Mouse (Mus musculus) lung, embryonic 14.5 days (tissue): Measurements from ENCODE around the gene Gm21860. TPM values are rescaled to one million over a fixed set of nuclear protein-coding genes. Genes with fewer than 3 reads are reported as not detected.
"Not testable (repeated sequence)": the region's sequence is repeated elsewhere in the genome, so short reads cannot be mapped to it uniquely, and the experiment has no call there.

Experiments used
- ATAC-seq: fragments of 200-750 bp; cut with Nextera tagmentation; 2 replicates; pipeline ENCODE4 v1.8.0; 2017; ENCODE audit warnings: mild to moderate bottlenecking, moderate TSS enrichment, moderate library complexity; ENCODE audit not compliant: insufficient read depth
- DNase-seq: peaks from one replicate; pipeline ENCODE4 v3.0.0-alpha.2; 2015
- H3K27ac ChIP-seq: fragments of 300-500 bp; sonication (generic); 2 replicates; pipeline ENCODE4 v1.5.1; 2014; ENCODE audit warnings: low read depth, mild to moderate bottlenecking, moderate library complexity
- H3K27me3 ChIP-seq: fragments of 300-500 bp; sonication (generic); 2 replicates; pipeline ENCODE4 v1.6.1; 2014; ENCODE audit warnings: low read length, control low read depth; ENCODE audit not compliant: insufficient read depth
- H3K36me3 ChIP-seq: fragments of 300-500 bp; sonication (generic); 2 replicates; pipeline ENCODE4 v1.6.1; 2014; ENCODE audit warnings: control low read depth; ENCODE audit not compliant: insufficient read depth
- H3K4me1 ChIP-seq: fragments of 300-500 bp; sonication (generic); 2 replicates; pipeline ENCODE4 v1.6.1; 2014; ENCODE audit warnings: antibody characterized with exemption, control low read depth; ENCODE audit not compliant: insufficient read depth
- H3K4me2 ChIP-seq: fragments of 300-500 bp; sonication (generic); 2 replicates; pipeline ENCODE4 v1.6.1; 2014; ENCODE audit warnings: mild to moderate bottlenecking
- H3K4me3 ChIP-seq: fragments of 300-500 bp; sonication (generic); 2 replicates; pipeline ENCODE4 v1.5.1; 2014; ENCODE audit warnings: low read depth, low read length
- H3K9ac ChIP-seq: fragments of 300-500 bp; sonication (generic); 2 replicates; pipeline ENCODE4 v1.6.1; 2014
- H3K9me3 ChIP-seq: fragments of 300-500 bp; sonication (generic); 2 replicates; pipeline ENCODE4 v1.6.1; 2016; ENCODE audit warnings: low read depth, low read length, control low read depth
- CTCF ChIP-seq: IDR thresholded peaks from 2 replicates; pipeline ENCODE4 v1.5.1; 2016; ENCODE audit warnings: antibody characterized with exemption, low read depth
- WGBS: fragments of 180-500 bp; shearing (Covaris S2); extraction: QIAGEN DNeasy Blood & Tissue Kit; methylation state at CpG from one replicate; pipeline ENCODE4 v1.1.7; 2014; 5-methylcytosine and 5-hydroxymethylcytosine counted together
- polyA plus RNA-seq: library from polyadenylated mRNA; unstranded; fragments of >200 nt; fragmentation: Nextera tagmentation; extraction: Ambion mirVana; gene quantifications from 2 replicates; pipeline ENCODE4 v1.2.1, GENCODE M21; 2014

Gm21860 gene
- not detected in 2 replicates for polyA plus RNA-seq

GRCm38 (mm10) chrY:90754721-90755120 is at the start of gene Gm21860:
TSS of gene Gm21860 (minus strand) at chrY:90754821.
- H3K4me2 ChIP-seq, DNase-seq, H3K9ac ChIP-seq, H3K27ac ChIP-seq, H3K4me1 ChIP-seq, H3K4me3 ChIP-seq, H3K27me3 ChIP-seq, H3K9me3 ChIP-seq, ATAC-seq, H3K36me3 ChIP-seq: not testable (repeated sequence)
- WGBS: no CpG with 5 or more reads among the region's 8 CpGs

GRCm38 (mm10) chrY:90784438-90784837 is 29.8 kb upstream of the Gm21860 start, which contains the start of gene Gm47283:
TSS of gene Gm47283 (plus strand) at chrY:90784738.
- H3K4me2 ChIP-seq, H3K9ac ChIP-seq, H3K4me3 ChIP-seq, H3K4me1 ChIP-seq, H3K36me3 ChIP-seq, H3K27ac ChIP-seq, DNase-seq, H3K9me3 ChIP-seq, H3K27me3 ChIP-seq, ATAC-seq: not testable (repeated sequence)
- no CpG with 5 or more reads among the region's 48 CpGs for WGBS

- not testable (repeated sequence) for H3K9ac ChIP-seq, H3K4me3 ChIP-seq, H3K4me1 ChIP-seq, ATAC-seq, DNase-seq, H3K4me2 ChIP-seq, H3K27me3 ChIP-seq, H3K27ac ChIP-seq
- peaks cover 27% of the 10 kb centered on the region for H3K9me3 ChIP-seq
- peaks cover 22% of the 10 kb centered on the region for H3K36me3 ChIP-seq
- 89% methylated on average over 5 of the region's 5 CpGs for WGBS
Observed at GRCm38 (mm10) chrY:90745256-90745655, 9.4 kb downstream of the Gm21860 start.

GRCm38 (mm10) chrY:90744381-90744981 is 10.1 kb downstream of the Gm21860 start:
- H3K4me2 ChIP-seq: not testable (repeated sequence)
- 72% methylated on average over 51 of the region's 51 CpGs for WGBS

GRCm38 (mm10) chrY:90743811-90744220 is 10.8 kb downstream of the Gm21860 start:
- H3K27ac ChIP-seq: no peak overlapping the region
- no peaks in the 10 kb centered on the region for H3K27me3 ChIP-seq
- H3K9me3 ChIP-seq: peaks cover 41% of the 10 kb centered on the region
- no peak overlapping the region for H3K4me2 ChIP-seq
- H3K36me3 ChIP-seq: peaks cover 37% of the 10 kb centered on the region
- no peaks in the 10 kb centered on the region for H3K4me1 ChIP-seq
- H3K9ac ChIP-seq: no peak overlapping the region
- DNase-seq: no peak
- 89% methylated on average over 21 of the region's 21 CpGs for WGBS
- no peak overlapping the region for H3K4me3 ChIP-seq
- TF ChIP-seq CTCF: no peak
- ATAC-seq: no peak

More at GRCm38 (mm10) chrY:90744381-90744981, 10.1 kb downstream of the Gm21860 start:
- not testable (repeated sequence) for H3K9ac ChIP-seq, H3K4me3 ChIP-seq, H3K4me1 ChIP-seq, H3K27me3 ChIP-seq, H3K27ac ChIP-seq
- peak; percentile 95 for ATAC-seq
- Histone ChIP-seq H3K9me3 (peaks cover 35% of the 10 kb centered on the region), H3K36me3 (peaks cover 30% of the 10 kb centered on the region)
- peak; percentile 81 for DNase-seq

- ATAC-seq, H3K4me3 ChIP-seq, H3K4me1 ChIP-seq, H3K9ac ChIP-seq, DNase-seq, H3K4me2 ChIP-seq, H3K27ac ChIP-seq, H3K27me3 ChIP-seq: not testable (repeated sequence)
- 90% methylated on average over 46 of the region's 46 CpGs for WGBS
- Histone ChIP-seq H3K9me3 (peaks cover 47% of the 10 kb centered on the region), H3K36me3 (peaks cover 42% of the 10 kb centered on the region)
Observed at GRCm38 (mm10) chrY:90743053-90743810, 11.4 kb downstream of the Gm21860 start.

GRCm38 (mm10) chrY:90742261-90743052 is 12.2 kb downstream of the Gm21860 start:
- ATAC-seq, H3K27ac ChIP-seq, H3K4me1 ChIP-seq, H3K4me2 ChIP-seq, H3K27me3 ChIP-seq, H3K4me3 ChIP-seq, H3K9ac ChIP-seq: not testable (repeated sequence)
- WGBS: 90% methylated on average over 49 of the region's 49 CpGs
- Histone ChIP-seq H3K36me3 (peaks cover 50% of the 10 kb centered on the region), H3K9me3 (peaks cover 54% of the 10 kb centered on the region)
- DNase-seq: peak; percentile 27

GRCm38 (mm10) chrY:90741452-90742260 is 13.0 kb downstream of the Gm21860 start:
- ATAC-seq (peak; percentile 33), DNase-seq (peak; percentile 54)
- H3K4me1 ChIP-seq, H3K4me2 ChIP-seq, H3K9ac ChIP-seq, H3K4me3 ChIP-seq, H3K27me3 ChIP-seq, H3K27ac ChIP-seq: not testable (repeated sequence)
- 86% methylated on average over 43 of the region's 43 CpGs for WGBS
- Histone ChIP-seq H3K9me3 (peaks cover 56% of the 10 kb centered on the region), H3K36me3 (peaks cover 53% of the 10 kb centered on the region)

GRCm38 (mm10) chrY:90741006-90741405 is 13.6 kb downstream of the Gm21860 start:
- Histone ChIP-seq H3K9me3 (peaks cover 56% of the 10 kb centered on the region), H3K36me3 (peaks cover 53% of the 10 kb centered on the region)
- not testable (repeated sequence) for H3K4me2 ChIP-seq, H3K9ac ChIP-seq, H3K27me3 ChIP-seq, H3K4me1 ChIP-seq, H3K27ac ChIP-seq, H3K4me3 ChIP-seq
- DNase-seq (peak; percentile 48), ATAC-seq (peak; percentile 33)
- WGBS: 84% methylated on average over 38 of the region's 38 CpGs
